Mouse (Mus musculus) stomach, embryonic 16.5 days (tissue): Measurements from ENCODE around the gene Eif3m. TPM values are rescaled to one million over a fixed set of nuclear protein-coding genes. Genes with fewer than 3 reads are reported as not detected.

Experiments
- ATAC-seq: fragments of 200-750 bp; cut with Nextera tagmentation; 2 replicates; pipeline ENCODE4 v1.8.0; 2017; ENCODE audit warnings: moderate number of reproducible peaks, moderate TSS enrichment; ENCODE audit not compliant: insufficient read depth, low FRiP score
- H3K27ac ChIP-seq: fragments of 300-500 bp; sonication (generic); 2 replicates; pipeline ENCODE4 v1.5.1; 2014; ENCODE audit warnings: low read length
- H3K27me3 ChIP-seq: fragments of 300-500 bp; sonication (generic); 2 replicates; pipeline ENCODE4 v1.6.1; 2014; ENCODE audit warnings: low read length, control low read depth, mixed read lengths; ENCODE audit not compliant: control insufficient read depth, insufficient read depth
- H3K36me3 ChIP-seq: fragments of 300-500 bp; sonication (generic); 2 replicates; pipeline ENCODE4 v1.6.1; 2014; ENCODE audit warnings: low read length; ENCODE audit not compliant: control insufficient read depth, insufficient read depth
- H3K4me1 ChIP-seq: fragments of 300-500 bp; sonication (generic); 2 replicates; pipeline ENCODE4 v1.6.1; 2014; ENCODE audit warnings: low read length, control low read depth, mixed read lengths; ENCODE audit not compliant: control insufficient read depth, insufficient read depth
- H3K4me2 ChIP-seq: fragments of 300-500 bp; sonication (generic); 2 replicates; pipeline ENCODE4 v1.6.1; 2014; ENCODE audit warnings: low read depth, low read length, mixed read lengths
- H3K4me3 ChIP-seq: fragments of 300-500 bp; sonication (generic); replicated peaks from 2 replicates; pipeline ENCODE4 v1.5.1; 2014; ENCODE audit warnings: mild to moderate bottlenecking, low read length
- H3K9ac ChIP-seq: fragments of 300-500 bp; sonication (generic); 2 replicates; pipeline ENCODE4 v1.6.1; 2014; ENCODE audit warnings: low read length
- H3K9me3 ChIP-seq: fragments of 300-500 bp; sonication (generic); replicated peaks from 2 replicates; pipeline ENCODE4 v1.6.1; 2016; ENCODE audit warnings: low read length, control low read depth; ENCODE audit not compliant: control insufficient read depth
- WGBS: fragments of 180-500 bp; shearing (Covaris S2); extraction: QIAGEN DNeasy Blood & Tissue Kit; methylation state at CpG from one replicate; pipeline ENCODE4 v1.1.7; 2014; 5-methylcytosine and 5-hydroxymethylcytosine counted together
- polyA plus RNA-seq: library from polyadenylated mRNA; unstranded; fragments of >200 nt; fragmentation: Nextera tagmentation; extraction: Ambion mirVana; gene quantifications from 2 replicates; pipeline ENCODE4 v1.2.1, GENCODE M21; 2015

The Eif3m gene
- polyA plus RNA-seq, 1 experiment from 2014 or later: 234 TPM

- Histone ChIP-seq H3K4me1 (no peaks in the 10 kb centered on the region), H3K4me2 (no peak overlapping the region), H3K27ac (no peak overlapping the region), H3K36me3 (no peaks in the 10 kb centered on the region), H3K9ac (no peak overlapping the region), H3K4me3 (no peak overlapping the region), H3K9me3 (no peaks in the 10 kb centered on the region), H3K27me3 (no peaks in the 10 kb centered on the region)
- 63% methylated on average over 3 of the region's 3 CpGs for WGBS
- no peak for ATAC-seq
These were observed 31.1 kb downstream of the Eif3m start for GRCm38 (mm10) chr2:104985796-104986195.

DNA sequence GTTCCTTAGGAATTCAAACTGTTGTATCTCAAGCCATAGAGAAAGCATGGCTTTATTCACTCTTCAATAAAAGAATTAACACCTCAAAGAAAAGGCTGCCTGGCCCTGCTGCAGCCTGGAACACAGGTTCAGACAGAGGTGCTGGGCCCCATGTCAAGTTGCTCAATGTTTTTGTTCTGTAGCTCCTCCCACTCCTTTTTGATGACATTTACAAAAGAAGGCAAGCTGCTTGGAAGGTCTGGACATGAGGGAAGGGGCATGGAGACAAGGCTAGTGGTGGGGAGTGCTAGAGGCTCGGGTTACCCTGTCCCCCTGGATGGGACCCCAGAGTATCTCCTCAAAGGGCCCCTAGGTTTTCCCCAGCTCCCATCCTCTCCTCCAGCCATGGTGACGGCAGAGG lies 35.2 kb downstream of the Eif3m start:
- no peak overlapping the region for H3K4me3 ChIP-seq
- no peaks in the 10 kb centered on the region for H3K9me3 ChIP-seq
- no peaks in the 10 kb centered on the region for H3K36me3 ChIP-seq
- WGBS: 27% methylated on average over 2 of the region's 2 CpGs
- no peak overlapping the region for H3K9ac ChIP-seq
- H3K27ac ChIP-seq: no peak overlapping the region
- no peak overlapping the region for H3K4me2 ChIP-seq
- ATAC-seq: no peak
- no peaks in the 10 kb centered on the region for H3K27me3 ChIP-seq
- no peaks in the 10 kb centered on the region for H3K4me1 ChIP-seq

DNA sequence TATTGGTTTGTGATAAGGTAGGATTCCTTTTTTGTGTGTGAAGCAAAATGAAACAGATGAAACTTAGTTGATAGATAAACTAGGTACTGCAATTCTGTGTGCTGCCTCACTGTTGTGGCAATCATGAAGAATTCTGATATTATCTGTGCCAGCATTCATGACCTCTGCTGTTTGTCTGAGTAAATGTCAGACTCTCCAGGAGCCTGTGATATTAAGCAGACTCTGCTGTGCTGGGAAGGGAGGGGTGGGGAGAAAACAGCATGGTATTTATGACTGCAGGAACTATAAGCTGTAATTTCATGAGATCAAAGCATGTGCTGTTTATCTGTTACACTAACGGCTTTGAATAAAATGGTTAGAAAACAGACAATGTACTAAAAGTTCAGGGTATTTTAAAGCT lies 52.4 kb downstream of the Eif3m start:
- Histone ChIP-seq H3K27me3 (no peaks in the 10 kb centered on the region), H3K4me1 (no peaks in the 10 kb centered on the region), H3K27ac (no peak overlapping the region), H3K9ac (no peak overlapping the region), H3K36me3 (no peaks in the 10 kb centered on the region), H3K4me2 (no peak overlapping the region), H3K9me3 (no peaks in the 10 kb centered on the region), H3K4me3 (no peak overlapping the region)
- ATAC-seq: no peak
- WGBS: 38% methylated on average over 1 of the region's 1 CpGs

Other genes with a start within 250 kb of the Eif3m start
- gene Qser1, start 200.3 kb downstream of the Eif3m start, polyA plus RNA-seq: 7.2 TPM in 2 replicates
- gene Prrg4, start 167.2 kb downstream of the Eif3m start, polyA plus RNA-seq: 6.3 and 6.7 TPM in 2 replicates
- gene Ccdc73, start 149.3 kb downstream of the Eif3m start, polyA plus RNA-seq: 5.3 and 6.4 TPM in 2 replicates
- gene Gm11060, start 74.9 kb upstream of the Eif3m start, polyA plus RNA-seq: not detected in 2 replicates
- 13.2 and 18.3 TPM in 2 replicates for gene Wt1, start 109.4 kb upstream of the Eif3m start, polyA plus RNA-seq
- 0.41 and 0.56 TPM in 2 replicates for gene Them7, start 207.2 kb upstream of the Eif3m start, polyA plus RNA-seq